Mouse (Mus musculus) right cerebral cortex, postnatal 10 days (tissue): ENCODE measurements at regions not wholly inside any gene's neighbourhood (a gene's known extent, or its start where the extent isn't known, plus 50 kb on each side); places are given as distances from the start of the nearest gene placed in this dataset.

Experiments
- DNase-seq, 2 experiments: peaks; one replicate each; pipeline ENCODE4 v3.0.0; 2021; ENCODE audit warnings: low spot score in 2 of 2

DNA sequence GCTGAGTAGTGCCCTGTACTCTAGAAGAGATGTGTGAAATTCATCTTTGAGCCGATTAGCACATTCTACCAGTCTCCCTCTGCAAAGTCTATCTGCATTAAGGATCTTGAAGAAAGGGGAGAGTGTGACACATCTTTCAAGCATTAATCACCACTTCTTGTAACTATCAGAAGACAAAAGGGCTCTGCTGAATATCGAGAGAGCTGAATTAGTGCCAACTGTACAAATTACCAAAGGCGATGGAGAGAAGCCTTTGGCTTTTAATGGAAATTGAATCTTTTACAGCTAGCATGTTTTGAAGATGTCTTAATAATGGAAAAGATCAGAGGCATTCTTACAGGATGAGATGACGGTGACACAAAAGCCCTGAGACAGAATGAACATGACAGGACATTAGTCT, 97.2 kb upstream of the Pam start:
- DNase-seq = no peak

GRCm38 (mm10) chr1:98192044-98192484, 96.6 kb upstream of the Pam start:
- peak; percentile 67 to 88 for DNase-seq

GRCm38 (mm10) chr1:98191331-98191730, 95.9 kb upstream of the Pam start:
- no peak for DNase-seq

- peak in 1 of 2 experiments; percentile 34 for DNase-seq
These were observed 95.3 kb upstream of the Pam start for GRCm38 (mm10) chr1:98190741-98191140.

- peak; percentile 82 to 91 for DNase-seq
These were observed 94.6 kb upstream of the Pam start for GRCm38 (mm10) chr1:98189991-98190471.

- DNase-seq = no peak
These were observed 84.9 kb upstream of the Pam start for GRCm38 (mm10) chr1:98180372-98180771.

DNA sequence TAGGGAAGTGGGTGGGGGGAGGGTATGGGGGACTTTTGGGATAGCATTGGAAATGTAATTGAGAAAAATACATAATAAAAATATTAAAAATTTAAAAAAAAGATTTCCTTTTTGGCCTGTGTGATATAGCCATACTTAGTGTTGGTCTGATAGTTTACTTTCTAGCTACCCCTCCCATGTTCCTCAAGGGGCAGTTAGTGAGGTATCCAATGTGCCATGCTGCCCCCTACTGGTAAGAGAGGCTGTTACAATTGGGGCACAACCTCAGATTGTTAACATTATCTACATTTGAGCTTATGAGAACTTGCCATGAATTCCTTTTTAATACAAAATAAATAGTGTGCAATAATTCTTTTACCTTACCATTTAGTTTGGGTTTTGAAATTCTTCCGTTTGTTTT, 83.6 kb upstream of the Pam start:
- DNase-seq = peak in 1 of 2 experiments; percentile 56

GRCm38 (mm10) chr1:98174811-98175132, 79.3 kb upstream of the Pam start:
- DNase-seq = no peak

DNA sequence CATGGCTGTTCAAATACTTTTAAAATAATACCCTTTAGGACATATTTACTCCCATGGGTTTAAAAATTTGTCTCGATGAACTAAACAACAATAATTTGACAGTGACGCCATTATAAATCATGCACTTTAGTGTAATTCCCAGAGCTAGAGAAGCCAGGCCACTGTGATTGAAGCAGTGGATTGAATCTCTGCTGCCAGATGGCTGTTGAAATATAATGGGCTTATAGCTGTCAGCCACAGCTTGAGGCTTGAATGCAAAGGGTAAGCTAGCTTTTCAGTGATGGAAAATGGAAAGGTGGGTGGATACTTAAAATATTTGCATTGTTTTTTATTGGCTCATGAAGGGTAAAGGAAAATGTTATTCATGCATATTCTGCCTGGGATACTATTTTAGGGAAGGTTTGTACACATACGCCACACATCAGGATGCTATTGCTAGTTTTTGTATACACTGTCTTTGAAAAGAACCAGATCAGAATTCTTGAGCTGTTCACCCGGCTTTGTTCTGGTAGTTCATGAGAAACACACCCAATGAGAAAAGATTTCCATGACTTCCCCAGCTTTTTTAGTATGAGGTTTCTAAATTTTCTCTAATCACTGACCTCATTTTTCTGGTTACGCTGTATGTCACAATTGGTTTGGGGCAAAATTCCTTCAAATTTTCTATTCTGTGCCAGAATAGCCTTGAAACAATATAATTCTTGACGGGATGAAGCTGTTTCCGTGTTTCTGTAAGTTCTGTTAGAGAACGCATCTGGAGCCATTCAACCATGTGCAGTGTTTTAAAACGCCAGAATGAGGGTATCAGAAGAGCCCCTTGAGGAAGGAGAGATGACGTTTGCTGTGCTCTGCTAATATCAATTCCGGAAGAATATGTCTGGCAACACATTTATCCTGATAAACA, 78.7 kb upstream of the Pam start:
- DNase-seq = no peak

DNA sequence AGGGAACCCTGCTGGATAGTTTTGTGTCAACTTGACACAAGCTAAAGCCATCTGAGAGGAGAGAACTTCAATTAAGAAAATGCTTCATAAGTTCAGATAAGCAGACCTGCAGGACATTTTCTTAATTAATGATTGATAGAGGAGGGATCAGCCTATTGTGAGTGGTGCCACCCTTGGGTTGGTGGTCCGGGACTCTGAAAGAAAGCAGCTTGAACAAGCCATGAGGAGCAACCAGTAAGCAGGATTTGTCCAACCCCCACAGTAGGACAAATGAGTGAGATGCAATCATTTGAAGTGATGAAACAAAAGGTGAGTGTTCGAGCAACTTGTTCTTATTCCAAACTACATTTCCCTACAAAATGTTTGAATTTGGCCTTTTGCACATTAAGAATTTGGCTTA, 78.0 kb upstream of the Pam start:
- DNase-seq = no peak

DNA sequence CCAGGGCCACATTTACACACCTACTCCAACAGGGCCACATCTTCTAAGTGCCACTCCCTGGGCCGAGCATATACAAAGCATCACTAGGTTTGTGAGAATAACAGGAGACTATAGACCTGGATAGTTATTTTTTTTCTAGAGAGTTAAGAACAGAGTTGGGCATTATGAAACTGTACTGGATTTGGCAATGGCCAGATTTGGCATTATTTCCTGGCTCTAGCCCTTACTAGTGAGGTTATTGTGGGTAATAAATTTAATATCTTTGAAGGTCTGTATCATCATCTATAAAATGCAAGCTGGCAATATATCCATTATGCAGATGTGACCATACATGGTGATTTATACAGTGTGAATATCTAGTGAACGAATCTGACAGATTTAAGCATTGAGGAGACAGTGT, 75.8 kb upstream of the Pam start:
- DNase-seq = no peak

DNA sequence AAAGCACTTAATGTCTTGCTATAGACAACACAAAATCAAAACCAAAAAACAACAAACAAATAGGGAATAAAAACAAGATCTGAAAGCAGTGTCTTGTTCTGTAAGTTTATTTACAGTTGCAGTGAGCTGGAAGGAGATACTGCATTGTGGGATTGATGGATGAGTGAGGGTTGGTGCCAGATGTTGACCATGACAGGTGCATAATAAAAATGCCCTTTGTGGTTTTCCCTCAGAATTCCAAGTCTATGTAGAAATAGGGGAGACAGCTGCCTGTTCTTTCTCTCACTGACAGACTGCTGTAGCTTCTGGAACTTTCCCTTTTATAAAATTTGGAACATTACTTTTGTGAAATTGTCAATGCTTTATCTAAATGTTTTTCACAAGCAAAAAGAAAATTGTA, 73.9 kb upstream of the Pam start:
- no peak for DNase-seq

DNA sequence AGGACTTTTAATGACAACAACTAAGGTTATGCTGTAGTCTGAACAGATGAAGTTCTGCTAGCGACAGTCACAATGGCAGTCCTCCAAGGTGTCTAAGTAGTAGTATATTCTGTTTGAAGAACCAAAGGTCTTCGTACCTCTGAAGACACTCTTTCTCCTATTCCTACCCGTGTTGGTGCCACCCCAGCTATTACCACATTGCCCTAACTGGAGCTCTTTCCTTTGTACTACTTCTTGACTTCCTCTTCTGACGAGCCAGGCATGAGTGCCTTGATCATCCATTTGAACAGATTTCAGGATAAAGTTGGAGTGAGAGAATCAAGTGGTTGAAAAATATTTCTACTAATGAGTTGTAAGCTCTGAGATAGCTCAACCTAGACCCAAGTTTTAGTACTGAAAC, 72.4 kb upstream of the Pam start:
- no peak for DNase-seq

GRCm38 (mm10) chr1:98162639-98162927, 67.1 kb upstream of the Pam start:
- no peak for DNase-seq

- DNase-seq = no peak
These were observed 66.6 kb upstream of the Pam start for GRCm38 (mm10) chr1:98161882-98162638.

GRCm38 (mm10) chr1:98158969-98159368, 63.5 kb upstream of the Pam start:
- DNase-seq = no peak

- no peak for DNase-seq
These were observed 51.9 kb upstream of the Pam start for GRCm38 (mm10) chr1:98147361-98147760.
